Mouse (Mus musculus): ENCODE measurements around the gene Srek1.

- TF ChIP-seq CTCF (IDR thresholded peaks at IDR 0.05; ENCODE audit: insufficient read depth, low read depth, low read length) (no peak), POLR2A (IDR thresholded peaks at IDR 0.05; ENCODE audit: insufficient read depth, low read depth, low read length) (no peak)
Measured at GRCm38 (mm10) chr13:103767935-103768334, 6.5 kb downstream of the Srek1 start.

All from olfactory bulb, adult 2 months (tissue).